Mouse (Mus musculus) limb, embryonic 14.5 days (tissue): ENCODE data around the gene Tas2r114. TPM values are rescaled to one million over a fixed set of nuclear protein-coding genes. Genes with fewer than 3 reads are reported as not detected.

Experiments
- ATAC-seq: fragments of 200-750 bp; cut with Nextera tagmentation; 2 replicates; pipeline ENCODE4 v1.8.0; 2017; ENCODE audit warnings: low read depth, moderate number of reproducible peaks, moderate TSS enrichment; ENCODE audit not compliant: low FRiP score
- DNase-seq: peaks from one replicate; pipeline ENCODE4 v3.0.0-alpha.2; 2015; ENCODE audit warnings: low spot score
- H3K27ac ChIP-seq: fragments of 300-500 bp; sonication (generic); replicated peaks from 2 replicates; pipeline ENCODE4 v1.5.1; 2014; ENCODE audit warnings: low read depth, mild to moderate bottlenecking, low read length, moderate library complexity, mixed read lengths
- H3K27me3 ChIP-seq: fragments of 300-500 bp; sonication (generic); 2 replicates; pipeline ENCODE4 v1.6.1; 2014; ENCODE audit warnings: low read length, mixed read lengths; ENCODE audit not compliant: control insufficient read depth, insufficient read depth
- H3K36me3 ChIP-seq: fragments of 300-500 bp; sonication (generic); 2 replicates; pipeline ENCODE4 v1.6.1; 2014; ENCODE audit warnings: mild to moderate bottlenecking, low read length, moderate library complexity, mixed read lengths; ENCODE audit not compliant: control insufficient read depth, insufficient read depth
- H3K4me1 ChIP-seq: fragments of 300-500 bp; sonication (generic); 2 replicates; pipeline ENCODE4 v1.6.1; 2014; ENCODE audit warnings: antibody characterized with exemption, low read length, mixed read lengths; ENCODE audit not compliant: control insufficient read depth, insufficient read depth
- H3K4me2 ChIP-seq: fragments of 300-500 bp; sonication (generic); replicated peaks from 2 replicates; pipeline ENCODE4 v1.6.1; 2014; ENCODE audit warnings: low read depth, mild to moderate bottlenecking, low read length, moderate library complexity; ENCODE audit not compliant: severe bottlenecking
- H3K4me3 ChIP-seq: fragments of 300-500 bp; sonication (generic); replicated peaks from 2 replicates; pipeline ENCODE4 v1.5.1; 2014; ENCODE audit warnings: low read length
- H3K9ac ChIP-seq: fragments of 300-500 bp; sonication (generic); 2 replicates; pipeline ENCODE4 v1.6.1; 2014; ENCODE audit warnings: mild to moderate bottlenecking, low read depth, low read length, moderate library complexity; ENCODE audit not compliant: severe bottlenecking
- H3K9me3 ChIP-seq: fragments of 300-500 bp; sonication (generic); 2 replicates; pipeline ENCODE4 v1.6.1; 2016; ENCODE audit warnings: low read length; ENCODE audit not compliant: control insufficient read depth
- POLR2A ChIP-seq: fragments of 200-500 bp; IDR thresholded peaks from 2 replicates; pipeline ENCODE4 v1.8.0; 2012; ENCODE audit warnings: inconsistent platforms, mild to moderate bottlenecking, moderate library complexity, borderline replicate concordance; ENCODE audit not compliant: insufficient read depth, insufficient read length; ENCODE audit errors: extremely low read depth
- polyA plus RNA-seq, 2 experiments: library from polyadenylated mRNA; depleted of rRNA in 1 of 2; stranded (reverse) in 1 of 2; unstranded in 1 of 2; fragments of >200 nt; fragmentation: Nextera tagmentation in 1 of 2; extraction: Ambion mirVana in 1 of 2; gene quantifications; 2 replicates each; pipeline versions ENCODE4 v1.2.1 to v1.2.3; 2012 to 2014

Gene Tas2r114
- polyA plus RNA-seq, 2 experiments: not detected

DNA sequence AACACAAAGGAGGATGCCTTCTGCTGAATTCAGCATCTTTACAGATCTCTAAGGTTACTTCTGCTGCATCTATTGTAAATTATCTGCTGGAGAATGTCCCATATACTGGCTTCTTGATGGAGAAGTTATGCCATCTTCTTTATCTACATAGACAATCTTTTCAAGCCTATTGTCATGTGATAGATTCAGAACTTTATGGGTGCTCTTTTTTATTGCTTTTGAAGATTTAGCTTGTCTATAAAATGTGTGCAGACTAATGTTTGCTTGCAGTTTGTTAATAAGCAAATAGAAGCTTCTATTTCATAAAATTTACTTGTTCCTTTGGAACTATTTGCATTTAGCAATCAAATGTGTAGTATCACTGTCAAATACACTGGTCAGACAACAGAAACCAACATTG, 29.8 kb downstream of the Tas2r114 start, which contains the start of gene Tas2r107:
Tas2r107 (minus strand) TSS at position 101 of the 400 bp plus-strand sequence.
- no peaks in the 10 kb centered on the region for H3K36me3 ChIP-seq
- H3K4me2 ChIP-seq: no peak within 1 kb of the TSS
- no peak for TF ChIP-seq POLR2A
- ATAC-seq: no peak
- no peak within 1 kb of the TSS for H3K4me3 ChIP-seq
- no peaks in the 10 kb centered on the region for H3K27me3 ChIP-seq
- H3K9me3 ChIP-seq: 0 out of 2 replicates have a peak, but pooled peaks cover 2% of the 10 kb centered on the region
- no peak within 1 kb of the TSS for H3K9ac ChIP-seq
- no peak for DNase-seq
- no peak within 1 kb of the TSS for H3K27ac ChIP-seq
- H3K4me1 ChIP-seq: no peaks in the 10 kb centered on the region

Other genes with a start within 250 kb of the Tas2r114 start
- not detected in 2 replicates for gene 5430401F13Rik, start 203.7 kb downstream of the Tas2r114 start, polyA plus RNA-seq (2012; rRNA removed)
- not detected in 2 replicates for gene 5430401F13Rik, start 203.7 kb downstream of the Tas2r114 start, polyA plus RNA-seq (2014; fragmentation: Nextera tagmentation; extraction: Ambion mirVana)
- not detected in 2 replicates for gene Gm6619, start 203.7 kb downstream of the Tas2r114 start, polyA plus RNA-seq (2012; rRNA removed)
- gene Gm6619, start 203.7 kb downstream of the Tas2r114 start, polyA plus RNA-seq (2014; fragmentation: Nextera tagmentation; extraction: Ambion mirVana): not detected in 2 replicates
- not detected in 2 replicates for gene Tas2r130, start 59.2 kb downstream of the Tas2r114 start, polyA plus RNA-seq (2012; rRNA removed)
- gene Tas2r130, start 59.2 kb downstream of the Tas2r114 start, polyA plus RNA-seq (2014; fragmentation: Nextera tagmentation; extraction: Ambion mirVana): not detected in 2 replicates
- gene Tas2r107, start 29.9 kb downstream of the Tas2r114 start, polyA plus RNA-seq (2012; rRNA removed): not detected in 2 replicates
- gene Tas2r107, start 29.9 kb downstream of the Tas2r114 start, polyA plus RNA-seq (2014; fragmentation: Nextera tagmentation; extraction: Ambion mirVana): not detected in 2 replicates
- not detected in 2 replicates for gene Tas2r106, start 11.2 kb downstream of the Tas2r114 start, polyA plus RNA-seq (2012; rRNA removed)
- not detected in 2 replicates for gene Tas2r106, start 11.2 kb downstream of the Tas2r114 start, polyA plus RNA-seq (2014; fragmentation: Nextera tagmentation; extraction: Ambion mirVana)
- not detected in 2 replicates for gene Tas2r104, start 4.3 kb downstream of the Tas2r114 start, polyA plus RNA-seq (2012; rRNA removed)
- gene Tas2r104, start 4.3 kb downstream of the Tas2r114 start, polyA plus RNA-seq (2014; fragmentation: Nextera tagmentation; extraction: Ambion mirVana): not detected in 2 replicates
- gene Tas2r105, start 2.6 kb downstream of the Tas2r114 start, polyA plus RNA-seq (2012; rRNA removed): not detected in 2 replicates
- not detected in 2 replicates for gene Tas2r105, start 2.6 kb downstream of the Tas2r114 start, polyA plus RNA-seq (2014; fragmentation: Nextera tagmentation; extraction: Ambion mirVana)